Mouse (Mus musculus): Measurements from ENCODE around the gene Arl8b. TPM values are rescaled to one million over a fixed set of nuclear protein-coding genes. Genes with fewer than 3 reads are reported as not detected.
A peak's percentile ranks its signal among the peaks of the same experiment; 100 is the strongest.

Gene Arl8b
- polyA plus RNA-seq, 1 experiment from 2014 or later: 84.3 TPM

DNA sequence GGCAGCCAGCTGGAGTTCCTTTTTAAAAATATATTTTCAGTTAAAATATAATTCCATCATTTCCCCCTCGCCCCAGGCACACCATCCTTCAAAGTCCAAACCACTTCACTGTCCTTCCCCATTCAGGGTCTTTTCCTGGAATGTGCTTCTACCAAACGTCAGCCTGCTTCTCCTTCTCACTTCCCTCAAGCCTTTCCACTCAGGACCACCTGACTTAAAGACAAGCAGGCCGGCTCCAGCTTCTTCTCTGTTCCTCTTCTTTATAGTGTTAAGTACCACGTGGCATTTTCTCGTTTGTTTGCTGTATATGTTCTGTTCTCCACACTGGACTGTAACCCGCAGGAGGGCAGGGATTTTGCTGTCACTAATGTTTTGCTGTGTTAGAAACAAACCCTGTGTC, 1.0 kb upstream of the Arl8b start:
- Histone ChIP-seq H3K4me1 (ENCODE audit: control insufficient read depth, insufficient read depth, low read length) (peaks cover 12% of the 10 kb centered on the region), H3K36me3 (ENCODE audit: control insufficient read depth, insufficient read depth, low read length) (no peaks in the 10 kb centered on the region), H3K27ac (ENCODE audit: low read depth, low read length) (no peak overlapping the region), H3K9ac (ENCODE audit: low read length) (no peak overlapping the region), H3K27me3 (ENCODE audit: control insufficient read depth, insufficient read depth, low read length) (no peaks in the 10 kb centered on the region), H3K4me3 (ENCODE audit: low read depth, low read length) (no peak overlapping the region), H3K9me3 (ENCODE audit: control insufficient read depth, low read length) (no peaks in the 10 kb centered on the region), H3K4me2 (no peak overlapping the region)
- DNase-seq (ENCODE audit: low spot score, missing footprints) (peak; percentile 75), ATAC-seq (ENCODE audit: low FRiP score) (no peak)
- WGBS: 74% methylated on average over 6 of the region's 6 CpGs

DNA sequence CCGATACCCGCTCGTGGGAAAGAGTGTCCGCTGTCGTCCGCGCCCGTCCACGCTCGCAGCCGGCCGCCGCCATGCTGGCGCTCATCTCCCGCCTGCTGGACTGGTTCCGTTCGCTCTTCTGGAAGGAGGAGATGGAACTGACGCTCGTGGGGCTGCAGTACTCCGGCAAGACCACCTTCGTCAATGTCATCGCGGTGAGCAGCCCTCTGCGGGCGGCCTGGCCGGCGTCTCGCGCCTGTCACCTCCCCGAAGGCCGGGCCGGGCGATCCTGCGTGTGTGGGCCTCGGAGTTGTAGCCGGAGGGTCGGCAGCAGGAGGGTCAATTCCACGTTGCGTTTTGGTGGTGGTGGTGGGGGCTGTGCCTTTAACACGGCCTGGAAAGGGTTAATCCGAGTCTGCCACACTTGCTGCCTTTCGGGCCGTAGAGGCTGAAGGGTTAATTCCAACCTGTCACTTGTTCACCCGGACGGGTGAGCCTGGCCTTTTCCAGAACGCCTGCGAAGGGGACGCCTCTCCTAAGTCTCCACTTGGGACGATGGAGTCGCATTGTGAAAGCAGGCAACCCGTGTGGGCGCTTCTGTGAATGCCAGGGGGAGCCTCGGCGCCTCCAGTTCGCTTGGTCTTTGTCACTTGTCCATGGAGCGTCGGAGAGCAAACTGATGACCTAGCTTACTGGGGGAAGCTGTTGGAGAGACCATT, 434 bp downstream of the Arl8b start:
- H3K9me3 ChIP-seq (ENCODE audit: control insufficient read depth, low read length): no peaks in the 10 kb centered on the region
- peak overlapping the region; percentile 67 for H3K27ac ChIP-seq (ENCODE audit: low read depth, low read length)
- DNase-seq (ENCODE audit: low spot score, missing footprints) (peak; percentile 96), ATAC-seq (ENCODE audit: low FRiP score) (peak; percentile 77)
- H3K9ac ChIP-seq (ENCODE audit: low read length): peak overlapping the region; percentile 93
- peaks cover 12% of the 10 kb centered on the region for H3K4me1 ChIP-seq (ENCODE audit: control insufficient read depth, insufficient read depth, low read length)
- H3K4me3 ChIP-seq (ENCODE audit: low read depth, low read length): peak overlapping the region; percentile 95
- WGBS: under 1% methylated on average over 56 of the region's 57 CpGs
- H3K4me2 ChIP-seq: peak overlapping the region; percentile 84
- no peaks in the 10 kb centered on the region for H3K27me3 ChIP-seq (ENCODE audit: control insufficient read depth, insufficient read depth, low read length)
- no peaks in the 10 kb centered on the region for H3K36me3 ChIP-seq (ENCODE audit: control insufficient read depth, insufficient read depth, low read length)

DNA sequence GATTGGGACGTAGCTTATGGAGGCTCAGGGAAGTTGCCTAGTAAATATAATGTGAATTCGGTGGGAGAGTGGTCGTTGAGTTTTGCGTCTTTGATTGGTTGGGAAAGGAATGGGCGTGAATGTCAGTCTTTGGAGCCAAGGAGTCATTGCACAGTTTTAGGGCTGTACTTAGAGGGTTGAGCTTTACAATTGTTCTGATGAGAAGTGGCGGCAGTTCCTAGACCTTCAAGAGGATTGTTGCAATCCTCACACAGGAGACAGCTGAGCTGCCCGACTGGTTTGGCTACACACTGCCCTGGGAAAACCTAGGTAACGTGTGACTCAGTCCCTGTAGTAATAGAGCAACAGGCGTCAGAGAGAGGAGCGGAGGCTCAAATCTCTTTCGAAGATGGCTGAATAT, 1.2 kb downstream of the Arl8b start:
- WGBS: 39% methylated on average over 11 of the region's 11 CpGs
- H3K27ac ChIP-seq (ENCODE audit: low read depth, low read length): no peak overlapping the region

DNA sequence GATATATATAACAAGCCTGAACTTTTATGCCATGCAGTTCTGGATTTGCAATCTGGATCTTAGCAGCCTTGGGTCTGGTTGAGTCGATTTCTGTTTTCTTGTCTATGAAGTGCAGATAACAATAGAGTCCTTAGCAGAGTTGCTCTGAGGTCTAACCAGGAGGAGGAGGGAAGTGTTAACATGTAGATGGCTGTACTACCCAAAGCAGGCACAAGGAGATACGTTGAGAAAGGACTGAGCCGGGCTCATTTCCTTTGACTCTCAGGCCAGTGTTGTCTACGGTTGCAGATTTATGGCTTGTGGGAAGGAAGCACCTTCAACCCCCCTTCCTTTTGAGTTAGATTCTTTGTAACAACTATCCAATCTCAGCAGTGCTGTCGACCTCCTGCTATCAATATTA, 1.9 kb downstream of the Arl8b start:
- Histone ChIP-seq H3K27me3 (ENCODE audit: control insufficient read depth, insufficient read depth, low read length) (no peaks in the 10 kb centered on the region), H3K4me2 (peak overlapping the region; percentile 84; the same call in 1 of the 2 replicates), H3K36me3 (ENCODE audit: control insufficient read depth, insufficient read depth, low read length) (no peaks in the 10 kb centered on the region), H3K4me1 (ENCODE audit: control insufficient read depth, insufficient read depth, low read length) (peaks cover 12% of the 10 kb centered on the region), H3K4me3 (ENCODE audit: low read depth, low read length) (no peak overlapping the region), H3K9me3 (ENCODE audit: control insufficient read depth, low read length) (no peaks in the 10 kb centered on the region), H3K9ac (ENCODE audit: low read length) (no peak overlapping the region), H3K27ac (ENCODE audit: low read depth, low read length) (no peak overlapping the region)
- DNase-seq (ENCODE audit: low spot score, missing footprints) (no peak), ATAC-seq (ENCODE audit: low FRiP score) (no peak)
- 77% methylated on average over 5 of the region's 5 CpGs for WGBS

More for the DNA sequence above, 1.2 kb downstream of the Arl8b start:
- peak overlapping the region; percentile 95 for H3K4me3 ChIP-seq (ENCODE audit: low read depth, low read length)
- ATAC-seq (ENCODE audit: low FRiP score) (no peak), DNase-seq (ENCODE audit: low spot score, missing footprints) (no peak)
- H3K27me3 ChIP-seq (ENCODE audit: control insufficient read depth, insufficient read depth, low read length): no peaks in the 10 kb centered on the region
- peaks cover 12% of the 10 kb centered on the region for H3K4me1 ChIP-seq (ENCODE audit: control insufficient read depth, insufficient read depth, low read length)
- no peaks in the 10 kb centered on the region for H3K36me3 ChIP-seq (ENCODE audit: control insufficient read depth, insufficient read depth, low read length)
- no peaks in the 10 kb centered on the region for H3K9me3 ChIP-seq (ENCODE audit: control insufficient read depth, low read length)
- peak overlapping the region; percentile 93 for H3K9ac ChIP-seq (ENCODE audit: low read length)
- peak overlapping the region; percentile 84 for H3K4me2 ChIP-seq

DNA sequence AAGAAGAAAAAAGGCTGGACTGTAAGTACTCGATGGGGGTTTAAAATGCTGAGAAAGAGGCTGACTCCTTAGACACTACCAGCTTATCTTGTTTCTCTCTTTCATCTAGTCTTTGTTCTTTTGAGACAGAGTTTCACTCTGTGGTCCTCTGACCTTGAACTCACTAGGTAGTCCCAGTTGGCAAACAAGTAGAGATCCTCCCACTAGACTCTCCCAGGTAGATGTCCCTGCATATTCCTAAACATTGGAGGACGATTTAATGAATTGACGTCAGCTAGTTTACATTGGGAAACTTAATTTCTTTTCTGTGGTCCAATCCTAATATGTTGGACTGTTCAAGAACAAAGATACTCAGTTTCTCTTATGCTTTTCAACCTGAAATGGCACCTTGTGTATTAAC, 2.7 kb downstream of the Arl8b start:
- no peak for ATAC-seq (ENCODE audit: low FRiP score)
- H3K4me2 ChIP-seq: no peak overlapping the region

DNA sequence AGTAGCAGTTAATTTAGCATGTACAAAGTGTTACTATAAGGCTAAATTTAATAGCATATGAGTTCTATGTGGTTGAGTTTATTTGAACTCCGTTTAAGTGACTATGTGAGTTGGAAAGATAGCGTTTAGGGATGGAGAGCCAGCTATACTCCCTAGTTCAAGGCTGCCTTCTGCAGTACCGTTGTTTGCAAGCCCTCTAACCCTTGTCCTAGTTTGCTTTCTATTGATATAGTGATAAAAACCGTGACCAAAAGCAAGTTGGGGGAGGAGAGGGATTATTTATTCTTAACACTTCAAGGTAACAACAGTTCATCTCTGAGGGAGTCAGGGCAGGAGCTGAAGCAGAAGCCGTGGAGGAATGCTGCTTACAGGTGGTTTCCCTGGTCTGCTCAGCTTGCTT, 8.6 kb downstream of the Arl8b start:
- Histone ChIP-seq H3K27ac (ENCODE audit: low read depth, low read length) (no peak overlapping the region), H3K9me3 (ENCODE audit: control insufficient read depth, low read length) (no peaks in the 10 kb centered on the region), H3K9ac (ENCODE audit: low read length) (no peak overlapping the region), H3K36me3 (ENCODE audit: control insufficient read depth, insufficient read depth, low read length) (no peaks in the 10 kb centered on the region), H3K4me1 (ENCODE audit: control insufficient read depth, insufficient read depth, low read length) (no peaks in the 10 kb centered on the region; the same call in 1 of the 2 replicates), H3K27me3 (ENCODE audit: control insufficient read depth, insufficient read depth, low read length) (no peaks in the 10 kb centered on the region), H3K4me3 (ENCODE audit: low read depth, low read length) (no peak overlapping the region), H3K4me2 (no peak overlapping the region)
- DNase-seq (ENCODE audit: low spot score, missing footprints) (peak; percentile 23), ATAC-seq (ENCODE audit: low FRiP score) (no peak)
- WGBS: 80% methylated on average over 5 of the region's 5 CpGs

More for the DNA sequence above, 2.7 kb downstream of the Arl8b start:
- Histone ChIP-seq H3K4me3 (ENCODE audit: low read depth, low read length) (no peak overlapping the region), H3K27me3 (ENCODE audit: control insufficient read depth, insufficient read depth, low read length) (no peaks in the 10 kb centered on the region), H3K9me3 (ENCODE audit: control insufficient read depth, low read length) (no peaks in the 10 kb centered on the region), H3K4me1 (ENCODE audit: control insufficient read depth, insufficient read depth, low read length) (peaks cover 12% of the 10 kb centered on the region), H3K9ac (ENCODE audit: low read length) (no peak overlapping the region), H3K27ac (ENCODE audit: low read depth, low read length) (no peak overlapping the region), H3K36me3 (ENCODE audit: control insufficient read depth, insufficient read depth, low read length) (no peaks in the 10 kb centered on the region)
- 90% methylated on average over 3 of the region's 3 CpGs for WGBS
- DNase-seq (ENCODE audit: low spot score, missing footprints): peak; percentile 76

DNA sequence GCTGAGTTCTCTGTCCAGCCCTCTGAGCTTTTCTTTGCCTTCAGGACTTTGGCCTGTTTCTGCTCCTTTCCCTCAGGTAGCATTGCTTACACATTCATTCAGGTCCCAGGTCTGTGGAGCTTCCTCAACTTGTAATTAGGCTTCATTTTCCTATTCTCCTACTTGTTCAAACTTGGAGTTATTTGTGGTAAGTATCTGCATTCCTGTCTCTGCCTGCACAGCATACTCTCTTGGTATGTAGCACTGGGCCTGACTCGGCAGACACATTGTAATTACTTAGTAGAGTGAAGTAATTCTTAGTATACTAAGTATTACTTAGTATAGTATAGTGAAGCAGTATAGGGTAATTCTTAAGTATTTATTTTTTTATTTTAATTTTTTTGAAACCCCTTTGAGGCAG, 13.0 kb downstream of the Arl8b start:
- Histone ChIP-seq H3K9me3 (ENCODE audit: control insufficient read depth, low read length) (no peaks in the 10 kb centered on the region), H3K4me2 (no peak overlapping the region), H3K4me3 (ENCODE audit: low read depth, low read length) (no peak overlapping the region), H3K27ac (ENCODE audit: low read depth, low read length) (no peak overlapping the region), H3K4me1 (ENCODE audit: control insufficient read depth, insufficient read depth, low read length) (no peaks in the 10 kb centered on the region; the same call in 1 of the 2 replicates), H3K36me3 (ENCODE audit: control insufficient read depth, insufficient read depth, low read length) (no peaks in the 10 kb centered on the region), H3K9ac (ENCODE audit: low read length) (no peak overlapping the region), H3K27me3 (ENCODE audit: control insufficient read depth, insufficient read depth, low read length) (no peaks in the 10 kb centered on the region)
- no peak for DNase-seq (ENCODE audit: low spot score, missing footprints)
- no peak for ATAC-seq (ENCODE audit: low FRiP score)
- 86% methylated on average over 1 of the region's 1 CpGs for WGBS

DNA sequence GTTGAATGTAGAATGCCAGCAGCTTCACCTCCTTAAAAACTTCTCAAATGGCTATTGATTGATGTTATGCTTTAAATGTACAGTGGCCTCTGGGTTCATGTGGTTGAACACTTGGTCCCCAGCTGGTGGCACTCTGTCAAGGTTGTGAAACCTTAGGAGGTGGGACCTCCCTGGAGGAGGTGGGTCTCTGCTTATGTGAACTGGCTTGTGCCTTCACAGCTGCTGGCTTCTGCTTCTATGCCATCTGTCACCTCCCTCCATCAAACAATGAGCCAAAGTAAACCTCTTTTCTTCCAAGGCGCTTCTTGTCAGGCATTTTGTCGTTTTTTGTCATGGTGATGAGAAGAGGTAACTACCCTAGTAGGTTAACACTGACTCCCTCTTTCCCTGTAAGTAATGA, 13.8 kb downstream of the Arl8b start:
- Histone ChIP-seq H3K9me3 (ENCODE audit: control insufficient read depth, low read length) (no peaks in the 10 kb centered on the region), H3K27me3 (ENCODE audit: control insufficient read depth, insufficient read depth, low read length) (no peaks in the 10 kb centered on the region), H3K4me1 (ENCODE audit: control insufficient read depth, insufficient read depth, low read length) (no peaks in the 10 kb centered on the region; the same call in 1 of the 2 replicates), H3K9ac (ENCODE audit: low read length) (no peak overlapping the region), H3K4me3 (ENCODE audit: low read depth, low read length) (no peak overlapping the region), H3K36me3 (ENCODE audit: control insufficient read depth, insufficient read depth, low read length) (no peaks in the 10 kb centered on the region), H3K27ac (ENCODE audit: low read depth, low read length) (no peak overlapping the region), H3K4me2 (no peak overlapping the region)
- WGBS: 41% methylated on average over 2 of the region's 2 CpGs
- DNase-seq (ENCODE audit: low spot score, missing footprints): no peak
- ATAC-seq (ENCODE audit: low FRiP score): 0 out of 2 replicates have a peak, but pooled peaks have one; percentile 57

DNA sequence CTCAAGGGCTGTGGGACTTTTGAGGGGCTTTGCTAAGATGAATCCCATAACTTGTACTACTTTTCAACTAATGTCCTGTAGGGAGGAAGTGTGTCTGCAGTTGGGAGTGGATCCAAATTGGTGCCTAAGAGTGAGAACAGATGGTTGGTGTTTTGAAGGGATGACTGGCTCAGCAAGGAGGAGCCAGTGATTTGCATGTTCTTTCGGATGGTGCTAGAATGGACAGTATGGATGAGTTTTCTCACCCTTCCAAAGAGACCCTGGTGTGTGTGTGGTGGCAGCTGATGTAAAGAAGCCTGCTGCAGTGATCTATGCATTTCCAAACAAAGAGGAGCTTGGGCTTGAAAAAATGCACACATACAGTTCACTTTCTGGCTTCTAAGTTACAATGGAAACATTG, 22.3 kb downstream of the Arl8b start:
- no peak overlapping the region for H3K27ac ChIP-seq (ENCODE audit: low read depth, low read length)
- no peak overlapping the region for H3K9ac ChIP-seq (ENCODE audit: low read length)
- 62% methylated on average over 1 of the region's 1 CpGs for WGBS
- ATAC-seq (ENCODE audit: low FRiP score) (no peak), DNase-seq (ENCODE audit: low spot score, missing footprints) (no peak)
- no peaks in the 10 kb centered on the region for H3K4me1 ChIP-seq (ENCODE audit: control insufficient read depth, insufficient read depth, low read length)
- no peaks in the 10 kb centered on the region for H3K36me3 ChIP-seq (ENCODE audit: control insufficient read depth, insufficient read depth, low read length)
- H3K4me3 ChIP-seq (ENCODE audit: low read depth, low read length): no peak overlapping the region
- H3K27me3 ChIP-seq (ENCODE audit: control insufficient read depth, insufficient read depth, low read length): no peaks in the 10 kb centered on the region
- no peaks in the 10 kb centered on the region for H3K9me3 ChIP-seq (ENCODE audit: control insufficient read depth, low read length)
- no peak overlapping the region for H3K4me2 ChIP-seq

Data from midbrain, embryonic 11.5 days (tissue).